In the genomic region with DNA sequence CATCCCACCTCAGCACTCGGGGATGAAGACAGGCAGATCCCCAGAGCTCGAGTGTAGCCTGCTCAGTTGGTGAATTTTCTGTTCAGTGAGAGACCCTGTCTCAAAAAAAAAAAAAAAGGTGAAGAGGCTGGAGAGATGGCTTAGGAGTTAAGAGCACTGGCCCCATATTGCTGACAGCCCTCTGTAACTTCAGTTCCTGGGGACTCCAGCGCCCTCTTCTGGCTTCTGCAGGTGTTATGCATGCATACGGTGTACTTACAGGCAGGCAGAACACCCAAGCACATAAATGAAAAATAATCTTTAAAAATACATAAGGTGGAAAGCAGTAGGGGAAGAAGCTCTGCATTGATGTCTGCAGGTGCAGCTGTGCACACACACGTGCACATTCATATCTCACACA, we compare ENCODE assay signal across 8 mouse cellular contexts. TPM values are rescaled to one million over a fixed set of nuclear protein-coding genes. Genes with fewer than 3 reads are reported as not detected.
DNase-seq lines count a peak whose midpoint lies in the region; ATAC-seq lines count a peak whose summit lies in the region.

No protein-coding gene starts in this region.

- no peaks in the 10 kb centered on the region for H3K4me1 ChIP-seq in embryonic facial prominence, embryonic 10.5 days

- no peaks in the 10 kb centered on the region for H3K27me3 ChIP-seq in embryonic facial prominence, embryonic 10.5 days (replicated peaks; ENCODE audit: low read depth, poor library complexity, severe bottlenecking)

- no peak overlapping the region for H3K27ac ChIP-seq in embryonic facial prominence, embryonic 10.5 days (replicated peaks)

- peak; percentile 24 for DNase-seq in gastrocnemius, postnatal 14 days
- DNase-seq in gastrocnemius, adult 8-10 months (ENCODE audit: low spot score in 2 of 2): no peak
- peak; percentile 39 for DNase-seq in right cerebral cortex, postnatal 4 days
- no peak for DNase-seq in right cerebral cortex, postnatal 36 days (ENCODE audit: low spot score in 2 of 2)
- peak; percentile 54 for DNase-seq in embryonic facial prominence, embryonic 10.5 days (ENCODE audit: low spot score)
- DNase-seq in ovary, adult 18-20 months (ENCODE audit: low spot score): no peak
- no peak for DNase-seq in gastrocnemius, postnatal 25 days

- intact Hi-C loops in gastrocnemius, postnatal 14 days (cut with DNase I; ENCODE audit: low total_unique reads): loop anchor here (5.0 kb wide), 1 partner anchor 114 kb away; no protein-coding TSS in a partner anchor

- H3K9me3 ChIP-seq in embryonic facial prominence, embryonic 10.5 days: no peaks in the 10 kb centered on the region

- 61% methylated on average over 5 of the region's 5 CpGs for WGBS in embryonic facial prominence, embryonic 10.5 days

- H3K4me3 ChIP-seq in embryonic facial prominence, embryonic 10.5 days: no peak overlapping the region

- ATAC-seq in megakaryocyte progenitor cell, adult 5-6 weeks (replicated peaks; ENCODE audit: poor library complexity): peak; percentile 88

- H3K36me3 ChIP-seq in embryonic facial prominence, embryonic 10.5 days (replicated peaks): peaks cover 57% of the 10 kb centered on the region

RNA-seq across cellular contexts. Expression of a gene that starts 9.1 kb away (rescaled TPM):
- 10 to 100 TPM; 13.0 to 13.1 TPM for total RNA-seq in gastrocnemius, postnatal 14 days (2021)
- 1 to 10 TPM; 8.6 to 9.5 (median 8.7) TPM for total RNA-seq in gastrocnemius, adult 8-10 months (2022)
- polyA plus RNA-seq in embryonic facial prominence, embryonic 10.5 days (2016; fragmentation: Nextera tagmentation; extraction: Ambion mirVana): 19.5 and 20.4 TPM in 2 replicates
- total RNA-seq in megakaryocyte progenitor cell, adult 5-6 weeks (2015): 23.9 and 29.3 TPM in 2 replicates
- 29.4 and 45.9 TPM in 2 replicates for total RNA-seq in megakaryocyte progenitor cell, adult 5-6 weeks (2017)
- total RNA-seq in gastrocnemius, postnatal 25 days (2021): 10 to 100 TPM in 1 of 2 experiments, 1 to 10 TPM in 1; 8.1 to 11.3 TPM

RNA-seq across cellular contexts. Expression of a gene that starts 54.8 kb away (rescaled TPM):
- total RNA-seq in gastrocnemius, postnatal 14 days (2021): 100 to 1,000 TPM in 1 of 2 experiments, 10 to 100 TPM in 1; 68.4 to 118 TPM
- total RNA-seq in gastrocnemius, adult 8-10 months (2022): 10 to 100 TPM; 31.0 to 44.5 (median 39.1) TPM
- 3.2 and 3.6 TPM in 2 replicates for polyA plus RNA-seq in embryonic facial prominence, embryonic 10.5 days (2016; fragmentation: Nextera tagmentation; extraction: Ambion mirVana)
- 12.4 and 14.6 TPM in 2 replicates for total RNA-seq in megakaryocyte progenitor cell, adult 5-6 weeks (2015)
- total RNA-seq in megakaryocyte progenitor cell, adult 5-6 weeks (2017): 7.0 and 10.1 TPM in 2 replicates
- total RNA-seq in gastrocnemius, postnatal 25 days (2021): 10 to 100 TPM; 39.2 to 47.0 TPM

Comparison
In these comparisons a context has a peak if more than half of its experiments do, and no peak if none do; other contexts are left out.
1. DNase-seq: peak in gastrocnemius, postnatal 14 days (single experiment), right cerebral cortex, postnatal 4 days (single experiment) and embryonic facial prominence, embryonic 10.5 days (single experiment); none in gastrocnemius, adult 8-10 months (0 of 2), right cerebral cortex, postnatal 36 days (0 of 2), ovary, adult 18-20 months (single experiment) and gastrocnemius, postnatal 25 days (single experiment).